Mouse (Mus musculus): ENCODE results near the gene Atxn1l.

Gene Atxn1l

DNA sequence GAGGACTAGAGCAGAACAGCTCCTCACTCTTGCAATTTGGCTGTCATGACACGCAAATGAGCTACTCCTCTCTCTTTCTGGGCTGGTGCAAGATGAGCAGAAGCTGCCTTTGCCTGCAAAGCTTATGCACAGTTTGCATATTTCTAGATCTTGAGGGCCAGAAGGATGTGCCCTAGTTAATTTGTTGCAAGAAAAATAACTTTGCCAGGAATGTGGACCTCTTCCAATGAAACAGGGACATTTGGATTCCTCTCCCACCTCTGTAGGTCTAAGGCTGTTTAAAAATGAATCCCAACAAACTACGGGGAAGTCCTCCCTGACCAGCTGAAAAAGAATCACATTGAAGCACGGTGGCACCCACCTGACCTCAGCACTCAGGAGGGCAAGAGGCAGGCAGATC is 12.4 kb downstream of the Atxn1l start:
- DNase-seq = no peak

DNA sequence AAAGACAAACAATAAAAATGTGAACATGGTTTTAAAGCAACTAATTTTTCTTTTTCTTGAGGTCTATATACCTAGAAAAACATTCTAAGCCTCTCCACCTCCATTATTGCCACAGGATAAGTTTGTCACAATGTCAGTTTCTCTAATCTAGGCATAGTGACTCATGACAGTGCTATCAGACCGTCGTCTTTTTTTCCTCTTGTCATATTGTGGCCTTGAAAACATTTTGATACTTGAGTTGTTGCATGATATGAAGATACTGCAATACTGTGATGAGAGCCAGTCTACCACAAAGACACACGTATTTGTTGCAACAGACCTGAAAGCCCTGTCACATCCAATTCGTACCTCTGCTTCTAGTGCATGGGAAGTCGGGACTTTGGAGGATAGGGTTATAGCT is 22.6 kb downstream of the Atxn1l start:
- DNase-seq = no peak

DNA sequence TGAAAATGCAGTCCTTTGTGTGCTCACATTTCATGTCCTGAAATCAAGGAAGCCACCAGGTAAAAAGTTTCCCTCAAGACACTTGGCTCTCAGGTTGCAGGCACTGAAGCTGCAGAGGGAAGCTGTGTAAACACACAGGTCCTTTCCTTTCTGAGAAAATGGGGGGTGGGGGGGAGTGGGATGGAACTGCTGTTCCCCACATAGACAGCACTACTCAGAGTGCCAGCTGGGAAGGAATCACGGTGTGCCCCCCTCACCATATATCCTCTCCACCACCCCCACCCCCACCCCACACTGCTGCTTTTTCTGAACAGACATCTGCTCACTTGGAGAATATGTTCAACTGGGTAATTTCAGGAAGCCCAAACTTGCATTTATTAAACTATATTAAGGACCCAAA is 25.0 kb downstream of the Atxn1l start:
- DNase-seq = no peak

DNA sequence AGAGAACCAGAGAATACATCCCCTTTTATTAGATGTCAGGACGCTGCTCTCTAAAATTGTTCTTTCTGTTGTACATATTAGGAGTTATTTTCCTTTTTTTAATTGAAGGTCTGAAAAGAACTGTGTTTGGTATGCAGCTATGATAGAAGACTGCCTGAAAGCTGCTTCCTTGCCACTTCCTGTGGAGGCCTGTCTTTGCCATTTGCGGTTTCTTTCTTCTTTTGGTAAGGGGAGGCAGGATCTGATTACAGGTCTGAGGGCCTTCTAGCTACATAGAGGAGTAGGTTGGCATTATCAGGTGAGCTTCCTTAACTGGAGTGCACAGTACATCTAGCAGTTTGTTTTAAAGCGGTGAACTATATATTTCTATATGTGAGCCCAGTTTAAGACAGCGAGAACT is 29.6 kb downstream of the Atxn1l start:
- DNase-seq = no peak

DNA sequence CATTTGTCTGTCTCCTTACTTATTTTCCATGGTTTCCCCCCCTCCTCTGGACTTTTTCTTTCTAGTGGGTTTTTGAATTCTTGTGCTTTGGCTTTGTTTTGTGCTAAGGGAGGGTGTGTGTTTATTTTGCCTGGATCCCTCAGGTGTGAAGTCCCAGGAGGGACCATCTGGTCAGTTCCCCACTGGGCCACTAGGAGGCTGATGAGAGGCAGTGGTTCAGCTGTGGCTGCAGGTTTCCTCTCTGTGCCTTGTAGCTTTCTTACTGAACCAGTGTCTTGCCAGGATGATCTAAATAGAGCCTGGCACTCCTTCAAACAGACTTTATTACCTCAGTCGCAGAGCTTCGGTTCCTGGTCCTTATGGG is 30.7 kb downstream of the Atxn1l start:
- peak; percentile 75 to 85 for DNase-seq

DNA sequence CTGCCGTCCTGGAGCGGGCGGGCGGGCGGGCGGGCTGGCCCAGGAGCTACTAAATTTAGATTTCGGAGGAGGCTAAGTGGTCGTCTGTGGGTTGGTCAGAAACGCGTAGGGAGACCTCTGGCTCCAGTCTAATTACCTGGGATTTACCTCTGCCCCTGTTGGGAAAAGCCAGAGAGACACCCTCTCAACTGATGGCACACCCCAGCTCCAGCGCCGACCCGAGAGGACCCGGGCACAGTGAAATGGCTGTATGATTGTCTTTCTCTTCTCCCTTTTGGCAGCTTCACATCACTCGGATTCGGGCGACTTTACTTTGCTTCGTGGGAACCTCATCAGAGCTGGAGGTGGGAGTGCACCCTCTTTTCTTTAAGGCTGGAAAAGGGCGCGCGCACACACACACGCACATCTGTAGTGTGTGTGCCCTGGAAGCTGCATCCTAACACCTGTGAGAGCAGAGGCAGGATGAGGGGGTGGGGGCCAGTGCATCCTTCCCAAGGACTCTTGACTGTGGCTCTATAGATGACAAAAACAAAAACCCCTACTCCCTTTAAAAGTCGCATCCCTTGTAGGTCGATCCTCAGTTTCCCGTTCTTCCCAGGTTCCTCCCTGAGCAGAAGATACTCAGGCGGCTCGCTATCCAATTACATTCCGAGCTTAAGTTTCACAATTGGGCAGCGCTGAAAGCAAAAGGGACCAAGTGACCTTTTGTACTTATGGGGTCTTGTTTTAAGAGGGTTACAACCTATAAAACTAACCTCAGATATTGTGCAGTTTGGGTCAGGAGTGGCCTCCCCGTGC is 31.3 kb downstream of the Atxn1l start:
- DNase-seq = peak in 1 of 2 experiments; percentile 25

DNA sequence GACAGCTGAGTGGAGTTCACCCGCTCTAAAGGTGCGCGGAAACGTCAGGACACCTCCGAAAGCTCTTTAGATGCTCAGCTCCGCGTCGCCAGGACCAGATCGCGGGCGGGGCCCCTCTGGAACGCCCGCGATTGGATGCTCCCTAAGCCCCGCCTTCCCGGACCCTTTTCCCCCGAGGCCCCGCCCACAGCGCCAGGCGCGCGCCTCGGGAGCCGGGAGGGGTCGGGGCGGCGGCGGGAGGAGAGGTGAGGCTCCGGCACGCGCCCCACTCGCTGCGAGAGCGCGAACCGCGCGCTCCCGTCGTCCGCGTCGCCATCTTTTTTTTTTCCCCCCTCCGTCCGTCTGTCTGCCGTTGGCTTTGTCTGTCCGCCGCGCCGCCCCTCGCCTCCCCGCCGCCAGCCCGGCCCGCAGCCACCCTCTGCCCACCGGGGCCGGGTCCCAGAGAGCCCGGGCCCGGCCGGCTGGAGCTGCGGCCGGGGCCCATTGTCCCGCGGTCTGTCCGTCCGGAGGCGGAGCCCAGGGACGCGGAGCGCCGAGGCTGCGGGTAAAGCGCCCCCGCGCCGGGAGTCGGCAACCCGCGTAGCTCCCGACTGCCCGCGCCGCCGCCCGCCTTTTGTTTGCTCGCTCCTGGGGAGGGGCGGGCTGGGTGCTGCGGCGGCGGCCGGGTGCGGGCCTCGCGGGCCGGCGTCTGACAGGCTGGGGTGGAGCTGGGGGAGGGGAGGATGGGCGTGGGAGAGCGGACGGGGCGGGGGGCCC is 32.0 kb downstream of the Atxn1l start, which contains the start of gene Zfp821:
TSS of gene Zfp821 (plus strand) at position 227 of the 756 bp plus-strand sequence.
- peak; percentile 90 to 94 for DNase-seq

DNA sequence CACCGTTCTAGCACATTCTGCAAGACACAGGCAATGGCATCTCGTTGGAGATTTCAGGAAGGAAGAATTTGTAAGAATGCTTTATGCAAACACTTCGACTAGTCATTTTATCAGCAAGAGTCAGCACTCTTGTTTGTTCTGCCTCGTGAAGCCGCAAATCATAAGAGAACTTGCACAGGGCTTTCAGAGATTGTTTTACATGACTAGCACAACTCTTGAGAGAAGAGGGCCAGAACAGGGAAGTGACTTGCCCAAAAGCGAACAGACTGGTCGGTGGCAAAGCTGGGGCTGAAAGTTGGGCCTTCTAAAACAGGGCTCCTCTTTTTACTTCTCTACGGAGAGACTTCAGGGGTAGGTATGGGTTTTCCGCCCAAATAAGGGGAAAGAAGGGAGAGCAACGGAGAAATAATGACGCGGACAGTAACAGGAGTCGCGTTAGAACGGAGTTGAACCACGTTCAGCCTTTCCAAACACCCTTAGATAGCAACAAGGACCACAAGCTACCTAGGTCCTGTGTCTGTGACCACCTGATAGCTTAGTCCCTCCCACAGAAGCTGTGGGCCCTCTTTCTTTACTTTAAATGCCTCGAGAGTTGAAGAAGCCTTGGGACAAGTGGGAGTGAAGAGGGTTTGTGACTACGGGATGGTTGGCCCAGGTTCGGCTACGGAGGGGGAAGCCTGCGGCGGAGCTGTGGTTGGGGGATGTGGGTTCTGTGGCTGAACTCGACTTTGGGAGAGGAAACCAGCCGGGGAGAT is 32.8 kb downstream of the Atxn1l start:
- peak in 1 of 2 experiments; percentile 21 for DNase-seq

DNA sequence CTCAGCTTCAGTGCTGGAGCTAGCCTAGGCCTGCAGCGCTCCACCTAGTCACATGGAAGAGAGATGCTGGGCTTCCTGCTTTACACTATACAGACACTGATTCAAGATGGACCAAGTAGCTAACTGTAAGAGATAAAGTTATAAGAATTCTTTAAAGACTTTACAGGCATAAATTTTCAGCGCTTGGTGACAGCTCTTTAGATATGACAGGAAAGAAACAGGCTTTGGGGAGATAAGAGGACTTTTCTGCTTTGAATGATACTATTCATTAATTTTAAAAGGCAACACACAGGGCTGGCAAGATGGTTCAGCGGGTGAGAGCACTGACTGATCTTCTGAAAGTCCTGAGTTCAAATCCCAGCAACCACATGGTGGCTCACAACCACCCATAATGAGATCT is 39.1 kb downstream of the Atxn1l start:
- no peak for DNase-seq

DNA sequence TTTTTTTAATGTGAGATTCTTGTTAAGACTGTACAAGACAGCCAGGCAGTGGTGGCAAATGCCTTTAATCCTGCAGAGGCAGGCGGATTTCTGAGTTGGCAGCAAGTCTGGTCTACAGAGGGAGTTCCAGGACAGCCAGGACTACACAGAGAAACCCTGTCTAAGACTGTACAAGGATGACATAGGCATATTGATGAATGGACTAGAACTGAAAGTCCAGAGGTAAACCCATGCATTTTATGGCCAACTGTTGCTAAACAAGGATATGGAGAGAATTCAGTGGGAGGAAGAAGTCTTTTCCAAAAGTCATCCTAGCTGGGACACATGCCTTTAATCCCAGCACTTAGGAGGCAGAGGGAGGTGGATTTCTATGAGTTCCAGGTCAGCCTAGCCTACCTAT is 39.8 kb downstream of the Atxn1l start:
- DNase-seq = no peak

DNA sequence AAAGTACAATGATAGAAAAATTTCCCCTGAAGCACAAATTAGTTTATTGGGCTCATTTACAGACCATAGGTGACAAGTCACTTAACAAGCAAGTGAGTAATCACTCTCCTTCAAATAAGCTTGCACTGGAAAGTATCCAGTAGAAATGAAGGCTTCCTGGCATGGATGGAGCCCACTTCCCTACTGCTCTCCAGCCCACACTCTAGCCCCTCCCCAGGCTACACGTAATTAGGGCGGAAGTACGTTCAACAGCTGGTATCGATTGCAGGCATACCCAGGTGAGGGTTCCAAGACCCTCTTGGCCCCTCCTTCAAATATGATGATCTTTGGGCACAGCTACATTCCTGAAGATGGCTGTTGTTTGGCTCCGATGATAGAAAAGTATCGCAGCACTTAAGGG is 43.4 kb downstream of the Atxn1l start:
- no peak for DNase-seq

DNA sequence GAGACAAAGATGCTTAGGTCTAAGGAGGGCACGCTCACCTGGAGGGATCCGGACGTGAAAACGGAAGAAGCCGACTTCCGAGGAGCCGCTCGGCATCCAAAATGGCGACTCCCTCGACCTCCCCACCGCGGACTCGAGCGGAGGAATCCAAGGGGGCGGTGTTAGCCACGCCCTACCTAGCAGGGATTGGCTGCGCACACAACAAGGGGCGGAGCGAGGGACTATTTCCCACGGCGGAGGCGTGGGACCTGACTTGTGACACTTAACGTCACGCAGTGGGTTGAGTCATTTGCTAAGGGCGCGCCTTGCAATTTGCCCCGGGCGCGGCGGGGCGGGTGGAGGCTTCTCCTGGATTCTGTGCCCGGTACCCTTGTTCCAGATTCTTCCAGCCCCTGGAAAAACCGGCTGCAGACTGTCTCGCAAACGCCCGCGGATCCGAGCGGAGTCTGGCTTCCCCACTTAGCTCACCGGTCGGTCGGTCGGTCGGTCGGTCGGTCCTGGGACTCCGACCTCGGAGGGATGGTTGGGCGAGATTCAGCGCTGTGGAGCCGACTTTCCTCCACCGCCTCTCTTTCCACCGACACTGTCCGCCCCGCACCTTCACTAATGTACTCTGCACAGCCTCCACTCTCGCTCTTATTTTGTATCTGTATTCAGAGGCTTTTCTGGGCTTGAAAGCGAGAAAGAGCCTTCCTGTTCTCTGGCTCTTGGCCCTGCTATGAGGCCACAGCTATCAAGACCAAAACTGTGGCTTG is 44.2 kb downstream of the Atxn1l start, which contains the start of gene Ist1:
TSS of gene Ist1 (minus strand) at position 115 of the 755 bp plus-strand sequence.
- peak; percentile 97 to 98 for DNase-seq

DNA sequence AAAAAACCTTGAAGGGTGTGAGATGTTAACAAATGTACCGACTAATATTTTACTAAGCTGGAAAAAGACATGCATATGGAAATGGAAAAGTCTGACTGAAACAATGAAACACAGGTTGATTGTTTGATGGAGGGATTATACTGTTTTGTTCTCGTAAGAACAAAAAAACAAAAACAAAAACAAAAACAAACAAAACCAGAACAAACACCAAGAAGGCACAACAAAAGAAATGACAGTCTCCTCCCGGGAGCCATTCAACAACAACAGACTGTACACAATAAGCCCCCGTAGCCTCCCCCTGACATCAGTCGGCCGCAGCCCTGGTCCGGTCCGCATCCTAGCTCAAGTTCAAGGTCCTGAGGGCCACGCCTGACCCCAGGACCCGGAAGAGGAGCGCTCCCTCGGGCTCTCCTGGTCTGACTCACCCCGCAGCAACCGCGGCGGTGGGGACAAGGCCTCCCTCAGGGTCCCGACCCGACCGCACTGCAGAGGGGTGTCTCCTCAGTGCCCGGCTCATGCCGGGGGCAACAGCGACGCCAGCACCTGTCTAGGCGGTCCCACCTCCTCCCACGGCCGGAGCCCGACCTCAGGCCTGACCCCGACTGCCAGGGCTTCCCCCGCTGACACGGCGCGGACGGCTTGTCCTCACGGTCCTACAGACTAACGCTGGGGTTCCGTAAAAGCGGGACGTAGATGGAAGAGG is 44.9 kb downstream of the Atxn1l start:
- DNase-seq = no peak

DNA sequence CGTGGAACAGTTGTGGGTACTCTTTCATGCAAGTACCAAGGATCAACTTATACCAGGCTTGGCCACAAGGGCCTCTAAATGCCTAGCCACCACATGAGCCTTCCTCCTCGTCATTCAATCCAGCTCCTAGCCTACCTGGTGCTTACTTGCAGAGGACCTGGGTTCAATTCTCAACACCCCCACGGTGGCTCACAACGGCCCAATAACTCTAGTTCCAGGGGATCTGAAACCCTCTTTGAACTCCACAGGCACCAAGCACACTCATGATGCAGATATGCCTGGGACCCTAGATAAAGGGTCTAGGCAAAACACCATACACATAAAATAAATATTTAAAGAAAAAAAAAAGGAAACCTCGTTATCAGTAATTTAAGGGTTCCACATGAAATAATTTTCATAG is 45.8 kb downstream of the Atxn1l start:
- peak in 1 of 2 experiments; percentile 21 for DNase-seq

DNA sequence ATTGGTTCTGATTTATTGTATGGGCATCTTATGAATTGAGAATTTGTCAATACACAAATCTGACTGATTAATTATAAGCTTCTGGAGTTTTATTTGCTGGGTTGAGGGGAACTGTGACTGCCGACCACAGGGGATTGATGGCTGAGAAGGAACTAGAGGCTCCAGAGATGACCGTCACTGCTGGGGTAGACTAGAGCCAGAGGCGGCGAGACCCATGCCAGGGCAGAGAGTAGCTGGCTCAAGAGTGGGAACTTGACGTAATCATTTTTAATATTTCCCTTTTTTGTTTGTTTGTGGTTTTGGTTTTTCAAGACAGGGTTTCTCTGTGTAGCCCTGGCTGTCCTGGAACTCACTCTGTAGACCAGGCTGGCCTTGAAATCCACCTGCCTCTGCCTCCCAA is 50.3 kb downstream of the Atxn1l start:
- no peak for DNase-seq

DNA sequence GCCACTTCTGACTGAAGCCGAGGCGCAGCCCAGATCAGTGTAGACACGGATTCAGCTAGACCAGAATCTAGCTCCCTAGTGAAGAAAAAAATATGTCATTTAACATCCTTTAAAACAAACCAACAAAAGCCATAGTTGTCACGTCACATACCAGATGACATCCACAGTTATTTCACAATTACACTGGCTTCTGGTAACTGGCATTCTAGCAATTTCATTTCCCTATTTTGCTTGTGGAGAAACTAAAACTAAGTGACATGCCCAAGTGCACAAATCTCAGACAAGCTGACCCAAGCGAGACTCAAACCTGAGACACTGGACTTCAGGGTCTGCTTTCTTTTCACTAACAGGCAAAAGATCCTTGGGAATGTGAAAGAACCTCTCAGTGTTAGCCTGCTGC is 55.4 kb downstream of the Atxn1l start:
- no peak for DNase-seq

DNA sequence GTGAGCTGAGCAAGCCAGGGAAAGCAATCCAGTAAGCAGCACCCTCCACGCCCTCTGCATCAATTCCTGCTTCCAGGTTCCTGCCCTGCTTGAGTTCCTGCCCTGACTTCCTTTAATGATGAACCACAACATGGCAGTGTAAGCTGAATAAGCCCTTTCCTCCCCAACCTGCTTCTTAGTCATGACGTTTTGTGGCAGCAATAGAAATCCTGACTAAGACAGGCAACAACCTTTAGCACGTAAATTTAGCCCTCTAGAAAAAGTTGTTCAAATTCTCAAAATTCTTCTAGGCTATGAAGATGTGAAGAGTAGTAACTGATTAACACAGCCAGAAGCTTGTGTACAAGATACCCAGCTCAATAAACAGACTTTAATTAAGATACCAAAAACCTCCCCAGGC is 56.0 kb downstream of the Atxn1l start:
- no peak for DNase-seq

Data from spleen, adult 18-20 months (tissue).